Mouse (Mus musculus) small intestine, adult 2 months (tissue): Measurements from ENCODE around the gene Mnat1.

Source experiments
- CTCF ChIP-seq: fragments of 200-500 bp; IDR thresholded peaks from 2 replicates; pipeline ENCODE4 v1.5.1; 2012; ENCODE audit warnings: low read depth, mild to moderate bottlenecking, control low read depth, inconsistent platforms, low read length, moderate library complexity, mixed read lengths; ENCODE audit not compliant: insufficient replicate concordance, insufficient read length; ENCODE audit errors: extremely low read depth
- POLR2A ChIP-seq: fragments of 200-500 bp; IDR thresholded peaks from 2 replicates; pipeline ENCODE4 v1.6.1; 2012; ENCODE audit warnings: low read depth, mild to moderate bottlenecking, control low read depth, inconsistent platforms, low read length, moderate library complexity

DNA sequence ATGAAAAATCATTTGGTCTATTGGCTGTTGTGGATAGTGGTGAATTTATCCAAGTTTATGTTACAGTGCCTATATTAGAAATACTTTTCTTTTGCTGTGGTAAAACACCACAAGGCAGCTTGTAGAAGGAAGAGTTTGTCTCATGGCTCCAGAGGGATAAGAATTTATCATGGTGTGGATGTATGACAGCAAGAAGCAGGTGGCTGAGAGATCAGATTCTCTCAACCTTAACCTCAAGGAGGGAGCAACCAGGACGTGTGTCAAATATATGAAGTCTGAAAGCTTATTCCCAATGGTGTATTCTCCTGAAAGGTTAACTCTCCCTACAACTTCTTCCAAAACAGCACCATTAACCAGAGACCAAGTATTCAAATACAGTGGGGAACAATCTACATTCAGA is 143.1 kb downstream of the Mnat1 start:
- TF ChIP-seq CTCF (no peak), POLR2A (no peak)
